Mouse (Mus musculus): Measurements from ENCODE around the gene Gm28230. TPM values are rescaled to one million over a fixed set of nuclear protein-coding genes. Genes with fewer than 3 reads are reported as not detected.

The Gm28230 gene
- polyA plus RNA-seq, 1 experiment, result 0.10 TPM

DNA sequence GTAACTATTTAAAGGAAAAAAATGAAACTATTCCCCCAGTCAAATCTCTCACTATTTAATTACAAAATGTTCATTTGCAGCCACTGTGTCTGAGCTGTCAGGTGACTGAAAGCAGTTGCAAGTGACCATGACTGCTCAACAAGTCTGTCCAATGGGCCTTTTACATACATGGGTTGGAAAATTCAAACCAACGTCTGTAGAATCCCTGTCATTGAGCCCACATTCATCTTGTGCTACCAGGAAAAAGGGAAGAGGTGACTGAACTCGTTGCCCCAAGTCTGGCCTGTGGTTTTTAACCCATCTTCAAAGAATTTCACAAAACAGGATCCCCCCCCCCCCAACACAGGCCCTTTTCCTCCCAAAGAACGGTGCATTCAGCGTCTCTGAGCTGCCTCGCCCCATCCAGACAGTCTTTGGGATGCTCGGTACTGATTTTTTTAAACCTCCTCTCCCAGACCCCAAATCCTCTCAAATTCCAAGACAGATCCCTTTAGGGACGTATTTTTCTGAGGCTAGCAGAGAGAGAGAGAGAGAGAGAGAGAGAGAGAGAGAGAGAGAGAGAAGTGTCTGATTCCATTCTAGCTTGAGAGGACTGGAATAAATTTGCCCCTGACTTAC is 30.6 kb upstream of the Gm28230 start:
- TF ChIP-seq POLR2A (IDR thresholded peaks at IDR 0.05; ENCODE audit: low read depth, low read length) (no peak), CTCF (IDR thresholded peaks at IDR 0.05; ENCODE audit: extremely low read depth, insufficient read length, insufficient replicate concordance, low read depth, low read length) (no peak)
- H3K36me3 ChIP-seq (ENCODE audit: control insufficient read depth, insufficient read depth, low read length), result no peaks in the 10 kb centered on the region
- peaks cover 94% of the 10 kb centered on the region for H3K27me3 ChIP-seq (ENCODE audit: control insufficient read depth, insufficient read depth, low read length)
- H3K4me3 ChIP-seq (ENCODE audit: low read depth, low read length), result no peak overlapping the region
- H3K27ac ChIP-seq (ENCODE audit: insufficient read depth, low read depth, low read length), result no peak overlapping the region
- WGBS, result 15% methylated on average over 7 of the region's 7 CpGs
- peaks cover 5% of the 10 kb centered on the region for H3K4me1 ChIP-seq (ENCODE audit: control insufficient read depth, insufficient read depth, insufficient read length, low read length)

DNA sequence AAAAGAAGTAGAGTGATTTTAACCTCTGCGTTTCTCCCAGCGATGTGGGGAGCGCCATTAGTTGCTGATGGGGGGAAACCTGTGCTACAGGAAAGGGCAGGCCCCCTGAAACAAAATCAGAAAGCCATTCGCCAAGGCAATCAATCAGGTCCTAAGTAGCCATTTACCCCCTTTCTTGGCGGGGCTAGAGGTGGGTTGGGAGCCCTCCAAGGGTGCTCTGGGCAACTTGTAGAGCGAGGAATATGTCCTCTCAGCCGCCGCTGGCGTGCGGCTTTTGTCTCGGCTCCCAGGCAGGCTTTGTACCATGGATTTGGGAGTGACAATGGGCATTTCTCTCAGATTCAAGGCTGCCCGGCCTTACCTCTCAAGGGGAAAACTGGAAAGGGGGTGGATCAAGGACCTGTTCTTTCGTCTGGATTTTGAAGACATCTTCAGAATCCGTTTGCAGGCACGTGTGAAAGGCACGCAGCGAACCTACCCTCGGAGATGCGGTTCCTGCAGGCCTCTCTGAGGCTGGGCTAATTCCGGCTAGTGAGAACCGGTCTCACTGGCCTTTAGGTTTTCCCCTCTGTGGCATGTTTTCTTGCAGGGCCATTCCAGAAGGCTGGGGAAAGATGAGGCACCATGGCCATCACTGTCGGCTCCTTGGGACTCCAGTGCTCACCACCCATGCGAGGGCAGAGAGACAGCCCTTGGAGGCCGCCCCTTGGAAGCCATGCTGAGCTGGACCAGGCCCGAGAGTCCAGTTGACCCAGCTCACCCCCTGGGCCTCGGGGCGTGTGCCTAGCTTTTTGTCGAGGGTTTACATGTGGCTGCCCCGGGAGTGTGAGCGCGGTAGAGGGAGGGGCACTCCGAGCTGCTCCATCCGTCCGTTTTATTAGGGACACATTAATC is 29.8 kb upstream of the Gm28230 start:
- Histone ChIP-seq H3K36me3 (ENCODE audit: control insufficient read depth, insufficient read depth, low read length) (no peaks in the 10 kb centered on the region), H3K4me1 (ENCODE audit: control insufficient read depth, insufficient read depth, insufficient read length, low read length) (peaks cover 5% of the 10 kb centered on the region), H3K27ac (ENCODE audit: insufficient read depth, low read depth, low read length) (no peak overlapping the region), H3K27me3 (ENCODE audit: control insufficient read depth, insufficient read depth, low read length) (peaks cover 91% of the 10 kb centered on the region), H3K4me3 (ENCODE audit: low read depth, low read length) (no peak overlapping the region)
- TF ChIP-seq POLR2A (IDR thresholded peaks at IDR 0.05; ENCODE audit: low read depth, low read length) (no peak), CTCF (IDR thresholded peaks at IDR 0.05; ENCODE audit: extremely low read depth, insufficient read length, insufficient replicate concordance, low read depth, low read length) (no peak)
- WGBS, result 7% methylated on average over 34 of the region's 34 CpGs

DNA sequence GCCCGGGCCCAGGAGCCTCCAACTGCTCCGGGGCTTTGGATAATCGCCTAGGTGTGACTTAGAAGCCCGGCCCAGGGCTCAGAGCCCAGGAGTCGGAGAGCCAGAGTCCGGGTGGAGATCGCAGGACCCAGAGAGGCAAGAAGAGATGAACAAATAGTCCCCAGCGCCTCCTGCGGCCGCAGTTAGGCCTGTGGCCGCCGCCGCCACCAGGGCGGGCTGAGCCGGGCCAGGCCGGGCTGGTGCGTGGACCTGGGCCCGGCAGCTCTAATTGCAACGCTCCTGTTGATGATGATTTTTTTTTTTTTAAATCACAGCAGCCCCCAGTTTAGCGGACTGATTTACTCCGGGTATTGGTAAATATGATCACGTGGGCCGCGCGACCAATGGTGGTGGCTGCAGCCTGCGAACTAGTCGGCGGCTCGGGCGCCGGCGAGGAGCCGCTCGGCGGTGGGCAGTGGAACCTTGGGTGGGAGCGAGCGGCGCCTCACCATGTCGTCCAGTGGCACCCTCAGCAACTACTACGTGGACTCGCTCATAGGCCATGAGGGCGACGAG is 28.9 kb upstream of the Gm28230 start, which contains the start of gene Hoxd9:
Hoxd9 (plus strand) TSS at position 161 of the 555 bp plus-strand sequence.
- 1% methylated on average over 43 of the region's 43 CpGs for WGBS
- Histone ChIP-seq H3K4me1 (ENCODE audit: control insufficient read depth, insufficient read depth, insufficient read length, low read length) (peaks cover 5% of the 10 kb centered on the region), H3K36me3 (ENCODE audit: control insufficient read depth, insufficient read depth, low read length) (no peaks in the 10 kb centered on the region), H3K27ac (ENCODE audit: insufficient read depth, low read depth, low read length) (no peak within 1 kb of the TSS), H3K4me3 (ENCODE audit: low read depth, low read length) (peak within 1 kb of the TSS; percentile 62), H3K27me3 (ENCODE audit: control insufficient read depth, insufficient read depth, low read length) (peaks cover 86% of the 10 kb centered on the region)
- TF ChIP-seq POLR2A (IDR thresholded peaks at IDR 0.05; ENCODE audit: low read depth, low read length) (no peak), CTCF (IDR thresholded peaks at IDR 0.05; ENCODE audit: extremely low read depth, insufficient read length, insufficient replicate concordance, low read depth, low read length) (no peak)

DNA sequence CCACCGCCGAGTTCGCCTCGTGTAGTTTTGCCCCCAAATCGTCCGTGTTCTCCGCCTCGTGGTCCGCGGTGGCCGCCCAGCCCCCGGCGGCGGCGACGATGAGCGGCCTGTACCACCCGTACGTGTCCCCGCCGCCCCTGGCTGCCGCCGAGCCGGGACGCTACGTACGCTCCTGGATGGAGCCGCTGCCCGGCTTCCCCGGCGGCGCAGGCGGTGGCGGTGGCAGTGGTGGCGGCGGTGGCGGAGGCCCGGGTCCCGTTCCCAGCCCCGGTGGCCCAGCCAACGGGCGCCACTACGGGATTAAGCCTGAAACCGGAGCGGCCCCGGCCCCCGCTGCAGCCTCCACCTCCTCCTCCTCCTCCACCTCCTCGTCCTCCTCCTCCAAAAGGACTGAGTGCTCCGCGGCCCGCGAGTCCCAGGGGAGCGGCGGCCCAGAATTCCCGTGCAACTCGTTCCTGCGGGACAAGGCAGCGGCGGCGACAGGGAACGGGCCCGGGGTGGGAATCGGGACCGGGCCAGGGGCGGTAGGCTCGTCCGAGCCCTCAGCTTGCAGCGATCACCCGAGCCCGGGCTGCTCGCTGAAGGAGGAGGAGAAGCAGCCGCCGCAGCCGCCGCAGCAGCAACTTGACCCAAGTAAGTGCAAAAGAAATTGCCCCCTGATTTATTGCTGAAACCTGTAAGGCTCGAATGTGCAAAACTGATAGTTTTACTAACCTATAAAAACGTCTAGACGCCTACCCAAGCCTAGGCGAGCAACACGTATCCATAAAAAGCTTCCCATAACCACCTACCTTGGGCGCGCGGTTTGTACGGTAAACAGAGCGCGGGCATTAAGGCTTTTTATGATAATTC is 28.1 kb upstream of the Gm28230 start:
- 3% methylated on average over 83 of the region's 86 CpGs for WGBS
- H3K36me3 ChIP-seq (ENCODE audit: control insufficient read depth, insufficient read depth, low read length), result no peaks in the 10 kb centered on the region

DNA sequence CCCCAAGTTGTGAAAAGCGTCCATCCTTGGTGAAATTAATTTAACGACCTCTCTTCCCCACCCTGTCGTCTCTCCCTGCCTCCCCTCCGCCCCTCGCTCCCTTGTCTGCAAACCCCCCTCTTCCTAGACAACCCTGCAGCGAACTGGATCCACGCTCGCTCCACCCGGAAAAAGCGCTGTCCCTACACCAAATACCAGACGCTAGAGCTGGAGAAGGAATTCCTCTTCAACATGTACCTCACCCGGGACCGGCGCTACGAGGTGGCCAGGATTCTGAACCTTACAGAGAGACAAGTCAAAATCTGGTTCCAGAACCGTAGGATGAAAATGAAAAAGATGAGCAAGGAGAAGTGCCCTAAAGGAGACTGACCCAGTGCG is 27.5 kb upstream of the Gm28230 start:
- Histone ChIP-seq H3K27me3 (ENCODE audit: control insufficient read depth, insufficient read depth, low read length) (peaks cover 82% of the 10 kb centered on the region), H3K4me3 (ENCODE audit: low read depth, low read length) (no peak overlapping the region), H3K36me3 (ENCODE audit: control insufficient read depth, insufficient read depth, low read length) (no peaks in the 10 kb centered on the region), H3K4me1 (ENCODE audit: control insufficient read depth, insufficient read depth, insufficient read length, low read length) (peaks cover 5% of the 10 kb centered on the region), H3K27ac (ENCODE audit: insufficient read depth, low read depth, low read length) (no peak overlapping the region)
- whole genome bisulfite sequencing, result 9% methylated on average over 17 of the region's 17 CpGs
- no peak for TF ChIP-seq CTCF (IDR thresholded peaks at IDR 0.05; ENCODE audit: extremely low read depth, insufficient read length, insufficient replicate concordance, low read depth, low read length)
- no peak for TF ChIP-seq POLR2A (IDR thresholded peaks at IDR 0.05; ENCODE audit: low read depth, low read length)

More for the DNA sequence above, 28.1 kb upstream of the Gm28230 start:
- Histone ChIP-seq H3K4me3 (ENCODE audit: low read depth, low read length) (peak overlapping the region; percentile 62), H3K4me1 (ENCODE audit: control insufficient read depth, insufficient read depth, insufficient read length, low read length) (peaks cover 5% of the 10 kb centered on the region), H3K27ac (ENCODE audit: insufficient read depth, low read depth, low read length) (no peak overlapping the region), H3K27me3 (ENCODE audit: control insufficient read depth, insufficient read depth, low read length) (peaks cover 82% of the 10 kb centered on the region)
- TF ChIP-seq POLR2A (IDR thresholded peaks at IDR 0.05; ENCODE audit: low read depth, low read length) (no peak), CTCF (IDR thresholded peaks at IDR 0.05; ENCODE audit: extremely low read depth, insufficient read length, insufficient replicate concordance, low read depth, low read length) (no peak)

DNA sequence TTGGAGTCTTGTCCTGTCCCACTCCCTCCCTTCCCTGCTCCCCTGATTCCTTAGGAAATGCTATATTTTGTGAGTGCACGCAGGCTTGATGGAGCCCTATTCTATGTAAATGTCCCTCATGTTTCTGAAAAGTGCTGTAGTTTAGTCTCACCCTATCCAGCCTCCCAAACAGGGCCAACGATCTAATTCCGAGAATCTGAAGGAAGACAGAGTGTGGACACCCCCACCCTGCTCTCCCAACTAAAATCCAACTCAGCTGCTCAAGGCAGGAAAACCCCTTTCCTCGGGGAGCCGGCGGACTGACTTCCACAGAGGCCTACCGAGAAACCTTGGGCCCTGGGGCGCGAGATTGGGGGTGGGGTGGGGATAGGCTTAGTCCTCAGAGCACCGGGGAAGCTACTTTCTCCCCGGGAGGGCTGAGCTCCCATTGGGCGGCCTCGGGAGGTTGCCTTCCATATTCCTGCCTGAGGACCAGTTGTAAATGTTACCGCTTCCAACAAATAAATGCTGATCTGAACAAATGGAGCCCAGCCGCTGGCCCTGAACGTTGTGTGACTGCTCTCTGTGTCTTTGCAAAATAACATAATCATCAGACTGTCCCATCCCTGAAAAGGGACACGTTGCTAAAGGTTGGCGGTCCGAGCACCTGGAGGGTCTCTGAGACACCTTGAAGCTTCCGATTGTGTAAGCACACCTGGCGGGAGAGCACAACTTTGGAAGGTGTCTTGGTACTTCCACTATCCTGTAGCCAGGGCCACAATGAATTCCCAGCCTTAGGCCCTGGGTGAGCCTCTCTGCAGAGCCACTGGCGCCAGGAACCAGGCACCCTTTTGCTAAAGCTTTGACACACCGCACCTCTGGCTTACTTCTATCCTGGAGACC is 26.6 kb upstream of the Gm28230 start:
- no peaks in the 10 kb centered on the region for H3K36me3 ChIP-seq (ENCODE audit: control insufficient read depth, insufficient read depth, low read length)
- peaks cover 10% of the 10 kb centered on the region for H3K4me1 ChIP-seq (ENCODE audit: control insufficient read depth, insufficient read depth, insufficient read length, low read length)
- no peak overlapping the region for H3K27ac ChIP-seq (ENCODE audit: insufficient read depth, low read depth, low read length)
- no peak overlapping the region for H3K4me3 ChIP-seq (ENCODE audit: low read depth, low read length)
- H3K27me3 ChIP-seq (ENCODE audit: control insufficient read depth, insufficient read depth, low read length), result peaks cover 85% of the 10 kb centered on the region
- 17% methylated on average over 23 of the region's 23 CpGs for WGBS
- no peak for TF ChIP-seq CTCF (IDR thresholded peaks at IDR 0.05; ENCODE audit: extremely low read depth, insufficient read length, insufficient replicate concordance, low read depth, low read length)
- no peak for TF ChIP-seq POLR2A (IDR thresholded peaks at IDR 0.05; ENCODE audit: low read depth, low read length)
